Mouse (Mus musculus): Measurements from ENCODE around the gene Cacnb2. TPM values are rescaled to one million over a fixed set of nuclear protein-coding genes. Genes with fewer than 3 reads are reported as not detected.

Gene Cacnb2
- total RNA-seq, 1 experiment = 0.54 TPM

- in situ Hi-C loops (cut with MboI; ENCODE audit: low sequenced_read_pairs in 2 of 2, unreplicated experiment in 2 of 2) = no loop called here
- TF ChIP-seq ZC3H11A (IDR thresholded peaks at IDR 0.05; ENCODE audit: borderline replicate concordance, low read depth, low read length) (no peak), ZNF384 (IDR thresholded peaks at IDR 0.05; ENCODE audit: low read depth, low read length) (no peak), MAFK (IDR thresholded peaks at IDR 0.05; ENCODE audit: insufficient read depth, low read depth, low read length) (no peak), HCFC1 (IDR thresholded peaks at IDR 0.05; ENCODE audit: borderline replicate concordance, insufficient read depth, low read length) (no peak), CHD2 (IDR thresholded peaks at IDR 0.05; ENCODE audit: low read depth, low read length) (no peak)
- no peak for DNase-seq (ENCODE audit: low read depth, low spot score)
Measured at GRCm38 (mm10) chr2:14850831-14851230, 247.9 kb downstream of the Cacnb2 start.

DNA sequence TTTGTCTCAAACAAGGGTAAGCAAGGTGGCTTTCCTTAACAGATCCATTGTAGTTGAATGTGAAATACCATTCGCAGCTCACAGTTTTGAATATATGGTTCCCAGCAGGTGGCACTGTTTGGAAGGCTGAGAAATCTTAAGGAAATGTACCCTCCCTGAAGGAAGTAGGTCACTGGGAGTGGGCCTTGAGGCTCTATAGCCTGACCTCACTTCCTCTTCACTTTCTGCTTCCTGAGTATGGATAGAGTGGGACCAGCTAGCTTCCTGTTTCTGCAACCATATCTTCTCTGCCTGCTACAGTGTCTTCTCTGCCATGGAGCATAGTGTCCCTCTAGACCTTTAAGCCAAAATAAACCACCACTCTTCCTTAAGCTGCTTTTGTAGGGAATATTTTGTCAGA, 248.5 kb downstream of the Cacnb2 start:
- Histone ChIP-seq H3K9ac (ENCODE audit: insufficient read depth, low read depth, low read length, poor library complexity, severe bottlenecking) (no peak overlapping the region), H3K27ac (ENCODE audit: insufficient read depth, low read depth, low read length, poor library complexity, severe bottlenecking) (no peak overlapping the region), H3K4me1 (ENCODE audit: control insufficient read depth in 2 of 2, insufficient read depth in 2 of 2, low read length in 2 of 2, poor library complexity in 1 of 2) (0 out of 4 replicates have a peak, but pooled peaks cover 0 to 3% of the 10 kb centered on the region in 2 experiments), H3K9me3 (ENCODE audit: control insufficient read depth, insufficient read depth, low read depth, low read length) (no peaks in the 10 kb centered on the region), H3K4me3 (ENCODE audit: insufficient read depth in 1 of 2, low read depth in 1 of 2, low read length in 2 of 2, poor library complexity in 1 of 2, severe bottlenecking in 1 of 2) (no peak overlapping the region), H3K36me3 (ENCODE audit: control insufficient read depth, insufficient read depth, low read length, poor library complexity, severe bottlenecking) (no peaks in the 10 kb centered on the region)
- in situ Hi-C loops (cut with MboI; ENCODE audit: low sequenced_read_pairs in 2 of 2, unreplicated experiment in 2 of 2) = no loop called here
- TF ChIP-seq ZNF384 (IDR thresholded peaks at IDR 0.05; ENCODE audit: low read depth, low read length) (no peak), MAFK (IDR thresholded peaks at IDR 0.05; ENCODE audit: insufficient read depth, low read depth, low read length) (no peak), CHD2 (IDR thresholded peaks at IDR 0.05; ENCODE audit: low read depth, low read length) (no peak), HCFC1 (IDR thresholded peaks at IDR 0.05; ENCODE audit: borderline replicate concordance, insufficient read depth, low read length) (no peak), ZC3H11A (IDR thresholded peaks at IDR 0.05; ENCODE audit: borderline replicate concordance, low read depth, low read length) (no peak)
- DNase-seq (ENCODE audit: low read depth, low spot score) = no peak

More at GRCm38 (mm10) chr2:14850831-14851230, 247.9 kb downstream of the Cacnb2 start:
- no peak overlapping the region for H3K4me3 ChIP-seq (ENCODE audit: insufficient read depth in 1 of 2, low read depth in 1 of 2, low read length in 2 of 2, poor library complexity in 1 of 2, severe bottlenecking in 1 of 2)
- H3K27ac ChIP-seq (ENCODE audit: insufficient read depth, low read depth, low read length, poor library complexity, severe bottlenecking) = no peak overlapping the region
- H3K4me1 ChIP-seq (ENCODE audit: control insufficient read depth in 2 of 2, insufficient read depth in 2 of 2, low read length in 2 of 2, poor library complexity in 1 of 2) = 0 out of 4 replicates have a peak, but pooled peaks cover 0 to 3% of the 10 kb centered on the region in 2 experiments
- H3K9ac ChIP-seq (ENCODE audit: insufficient read depth, low read depth, low read length, poor library complexity, severe bottlenecking) = no peak overlapping the region
- H3K9me3 ChIP-seq (ENCODE audit: control insufficient read depth, insufficient read depth, low read depth, low read length) = no peaks in the 10 kb centered on the region
- H3K36me3 ChIP-seq (ENCODE audit: control insufficient read depth, insufficient read depth, low read length, poor library complexity, severe bottlenecking) = no peaks in the 10 kb centered on the region

DNA sequence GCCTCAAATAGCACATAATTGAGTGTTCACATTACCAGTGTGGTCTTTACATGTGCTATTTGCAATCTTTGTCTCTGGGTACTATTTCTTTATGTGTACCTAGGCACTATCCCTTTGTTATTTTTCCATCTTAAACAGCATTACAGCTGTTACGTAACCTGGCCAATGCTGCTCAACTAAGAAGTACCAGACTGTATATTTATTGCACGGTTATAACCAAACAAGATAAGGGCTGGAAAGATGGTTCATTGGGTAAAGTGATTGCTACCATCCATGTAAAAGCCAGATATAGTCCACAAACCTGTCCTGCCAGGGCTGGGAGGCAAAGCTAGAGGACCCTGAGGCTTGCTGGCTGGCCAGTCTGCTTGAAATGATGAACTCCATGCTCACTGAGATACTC, 251.2 kb downstream of the Cacnb2 start:
- H3K4me3 ChIP-seq (ENCODE audit: insufficient read depth in 1 of 2, low read depth in 1 of 2, low read length in 2 of 2, poor library complexity in 1 of 2, severe bottlenecking in 1 of 2) = no peak overlapping the region
- no peaks in the 10 kb centered on the region for H3K9me3 ChIP-seq (ENCODE audit: control insufficient read depth, insufficient read depth, low read depth, low read length)
- in situ Hi-C loops (cut with MboI; ENCODE audit: low sequenced_read_pairs in 2 of 2, unreplicated experiment in 2 of 2) = no loop called here
- H3K4me1 ChIP-seq (ENCODE audit: control insufficient read depth in 2 of 2, insufficient read depth in 2 of 2, low read length in 2 of 2, poor library complexity in 1 of 2) = peaks cover 0 to 2% of the 10 kb centered on the region in 2 experiments; a peak in 1 of 4 replicates
- no peak for DNase-seq (ENCODE audit: low read depth, low spot score)
- TF ChIP-seq HCFC1 (IDR thresholded peaks at IDR 0.05; ENCODE audit: borderline replicate concordance, insufficient read depth, low read length) (no peak), ZNF384 (IDR thresholded peaks at IDR 0.05; ENCODE audit: low read depth, low read length) (no peak), ZC3H11A (IDR thresholded peaks at IDR 0.05; ENCODE audit: borderline replicate concordance, low read depth, low read length) (no peak), MAFK (IDR thresholded peaks at IDR 0.05; ENCODE audit: insufficient read depth, low read depth, low read length) (no peak), CHD2 (IDR thresholded peaks at IDR 0.05; ENCODE audit: low read depth, low read length) (no peak)
- H3K27ac ChIP-seq (ENCODE audit: insufficient read depth, low read depth, low read length, poor library complexity, severe bottlenecking) = no peak overlapping the region
- no peak overlapping the region for H3K9ac ChIP-seq (ENCODE audit: insufficient read depth, low read depth, low read length, poor library complexity, severe bottlenecking)
- H3K36me3 ChIP-seq (ENCODE audit: control insufficient read depth, insufficient read depth, low read length, poor library complexity, severe bottlenecking) = no peaks in the 10 kb centered on the region

GRCm38 (mm10) chr2:14858301-14858700, 255.4 kb downstream of the Cacnb2 start:
- DNase-seq (ENCODE audit: low read depth, low spot score) = no peak
- Histone ChIP-seq H3K27ac (ENCODE audit: insufficient read depth, low read depth, low read length, poor library complexity, severe bottlenecking) (no peak overlapping the region), H3K4me3 (ENCODE audit: insufficient read depth in 1 of 2, low read depth in 1 of 2, low read length in 2 of 2, poor library complexity in 1 of 2, severe bottlenecking in 1 of 2) (no peak overlapping the region), H3K36me3 (ENCODE audit: control insufficient read depth, insufficient read depth, low read length, poor library complexity, severe bottlenecking) (no peaks in the 10 kb centered on the region), H3K4me1 (ENCODE audit: control insufficient read depth in 2 of 2, insufficient read depth in 2 of 2, low read length in 2 of 2, poor library complexity in 1 of 2) (peaks cover 0 to 5% of the 10 kb centered on the region in 2 experiments; a peak in 1 of 4 replicates), H3K9ac (ENCODE audit: insufficient read depth, low read depth, low read length, poor library complexity, severe bottlenecking) (no peak overlapping the region), H3K9me3 (ENCODE audit: control insufficient read depth, insufficient read depth, low read depth, low read length) (no peaks in the 10 kb centered on the region)
- no peak for TF ChIP-seq ZNF384 (IDR thresholded peaks at IDR 0.05; ENCODE audit: low read depth, low read length)
- TF ChIP-seq MAFK (IDR thresholded peaks at IDR 0.05; ENCODE audit: insufficient read depth, low read depth, low read length) = no peak
- TF ChIP-seq CHD2 (IDR thresholded peaks at IDR 0.05; ENCODE audit: low read depth, low read length) = no peak
- no peak for TF ChIP-seq HCFC1 (IDR thresholded peaks at IDR 0.05; ENCODE audit: borderline replicate concordance, insufficient read depth, low read length)
- TF ChIP-seq ZC3H11A (IDR thresholded peaks at IDR 0.05; ENCODE audit: borderline replicate concordance, low read depth, low read length) = no peak
- in situ Hi-C loops (cut with MboI; ENCODE audit: low sequenced_read_pairs in 2 of 2, unreplicated experiment in 2 of 2) = no loop called here

All from ES-E14 (cell line).